Mouse (Mus musculus) liver, embryonic 16.5 days (tissue): ENCODE data around the gene Zfp131. TPM values are rescaled to one million over a fixed set of nuclear protein-coding genes. Genes with fewer than 3 reads are reported as not detected.
A peak's percentile ranks its signal among the peaks of the same experiment; 100 is the strongest.
"Not testable (repeated sequence)": the region's sequence is repeated elsewhere in the genome, so short reads cannot be mapped to it uniquely, and the experiment has no call there.

Experiments used
- ATAC-seq: fragments of 200-750 bp; cut with Nextera tagmentation; 2 replicates; pipeline ENCODE4 v1.8.0; 2017; ENCODE audit warnings: low read depth, mild to moderate bottlenecking, moderate number of reproducible peaks, moderate library complexity
- H3K27ac ChIP-seq: fragments of 300-500 bp; sonication (generic); 2 replicates; pipeline ENCODE4 v1.5.1; 2014; ENCODE audit warnings: mild to moderate bottlenecking, low read length
- H3K27me3 ChIP-seq: fragments of 300-500 bp; sonication (generic); 2 replicates; pipeline ENCODE4 v1.6.1; 2014; ENCODE audit warnings: low read depth, low read length, mixed read lengths; ENCODE audit not compliant: control insufficient read depth, insufficient read depth
- H3K36me3 ChIP-seq: fragments of 300-500 bp; sonication (generic); 2 replicates; pipeline ENCODE4 v1.6.1; 2014; ENCODE audit warnings: mild to moderate bottlenecking; ENCODE audit not compliant: control insufficient read depth, insufficient read depth
- H3K4me1 ChIP-seq: fragments of 300-500 bp; sonication (generic); 2 replicates; pipeline ENCODE4 v1.6.1; 2014; ENCODE audit warnings: low read depth, low read length, mixed read lengths; ENCODE audit not compliant: control insufficient read depth
- H3K4me2 ChIP-seq: fragments of 300-500 bp; sonication (generic); 2 replicates; pipeline ENCODE4 v1.6.1; 2014; ENCODE audit warnings: low read depth, low read length, mixed read lengths
- H3K4me3 ChIP-seq: fragments of 300-500 bp; sonication (generic); 2 replicates; pipeline ENCODE4 v1.5.1; 2014; ENCODE audit warnings: low read depth, mild to moderate bottlenecking, low read length
- H3K9ac ChIP-seq: fragments of 300-500 bp; sonication (generic); 2 replicates; pipeline ENCODE4 v1.6.1; 2014; ENCODE audit warnings: low read depth, low read length
- H3K9me3 ChIP-seq: fragments of 300-500 bp; sonication (generic); replicated peaks from 2 replicates; pipeline ENCODE4 v1.6.1; 2016; ENCODE audit warnings: low read length; ENCODE audit not compliant: control insufficient read depth
- WGBS: fragments of 180-500 bp; shearing (Covaris S2); extraction: QIAGEN DNeasy Blood & Tissue Kit; methylation state at CpG from one replicate; pipeline ENCODE4 v1.1.7; 2014; ENCODE audit not compliant: insufficient replicate concordance; 5-methylcytosine and 5-hydroxymethylcytosine counted together
- polyA plus RNA-seq: library from polyadenylated mRNA; unstranded; fragments of >200 nt; fragmentation: Nextera tagmentation; extraction: Ambion mirVana; gene quantifications from 2 replicates; pipeline ENCODE4 v1.2.1, GENCODE M21; 2015

Zfp131 gene
- 10.0 and 11.0 TPM in 2 replicates for polyA plus RNA-seq

GRCm38 (mm10) chr13:119790761-119791579, at the start of gene Zfp131:
Gene Zfp131 (minus strand): TSS chr13:119790889.
- Histone ChIP-seq H3K36me3 (peaks cover 4% of the 10 kb centered on the region; the same call in 1 of the 2 replicates), H3K9ac (peak within 1 kb of the TSS; percentile 92), H3K27ac (peak within 1 kb of the TSS; percentile 89), H3K4me2 (peak within 1 kb of the TSS; percentile 99), H3K4me1 (peaks cover 13% of the 10 kb centered on the region), H3K9me3 (no peaks in the 10 kb centered on the region), H3K27me3 (no peaks in the 10 kb centered on the region), H3K4me3 (peak within 1 kb of the TSS; percentile 92)
- WGBS, result 1% methylated on average over 68 of the region's 86 CpGs
- peak; percentile 97 for ATAC-seq

GRCm38 (mm10) chr13:119839982-119840381, 49.3 kb upstream of the Zfp131 start:
- H3K4me2 ChIP-seq, H3K4me1 ChIP-seq, ATAC-seq, H3K4me3 ChIP-seq, H3K36me3 ChIP-seq, H3K9me3 ChIP-seq, H3K27me3 ChIP-seq, H3K27ac ChIP-seq, H3K9ac ChIP-seq: not testable (repeated sequence)
- WGBS, result 21% methylated on average over 6 of the region's 6 CpGs

GRCm38 (mm10) chr13:119837719-119838337, 47.1 kb upstream of the Zfp131 start:
- not testable (repeated sequence) for H3K4me1 ChIP-seq, ATAC-seq, H3K27ac ChIP-seq, H3K4me2 ChIP-seq, H3K9ac ChIP-seq, H3K27me3 ChIP-seq, H3K36me3 ChIP-seq, H3K9me3 ChIP-seq, H3K4me3 ChIP-seq
- 6% methylated on average over 14 of the region's 23 CpGs for WGBS

GRCm38 (mm10) chr13:119836324-119836811, 45.7 kb upstream of the Zfp131 start:
- Histone ChIP-seq H3K4me2 (peak overlapping the region; percentile 30; the same call in 1 of the 2 replicates), H3K4me3 (0 out of 2 replicates have a peak overlapping the region, but pooled peaks have one; percentile 8)
- H3K9me3 ChIP-seq, H3K27me3 ChIP-seq, H3K4me1 ChIP-seq, H3K27ac ChIP-seq, H3K9ac ChIP-seq, H3K36me3 ChIP-seq: not testable (repeated sequence)
- WGBS, result 9% methylated on average over 20 of the region's 23 CpGs
- peak; percentile 45 for ATAC-seq

GRCm38 (mm10) chr13:119835320-119836056, 44.8 kb upstream of the Zfp131 start, which contains the start of gene D13Ertd608e:
Gene D13Ertd608e (plus strand): TSS chr13:119836006.
- H3K36me3 ChIP-seq, H3K27ac ChIP-seq, H3K9me3 ChIP-seq, H3K27me3 ChIP-seq, H3K4me1 ChIP-seq, H3K9ac ChIP-seq: not testable (repeated sequence)
- H3K4me2 ChIP-seq, result peak within 1 kb of the TSS; percentile 30; the same call in 1 of the 2 replicates
- ATAC-seq, result peak; percentile 21; the same call in 1 of the 2 replicates
- 0 out of 2 replicates have a peak within 1 kb of the TSS, but pooled peaks have one; percentile 8 for H3K4me3 ChIP-seq
- 9% methylated on average over 18 of the region's 25 CpGs for WGBS

GRCm38 (mm10) chr13:119830116-119830515, 39.4 kb upstream of the Zfp131 start, which contains the start of gene AF067063:
Gene AF067063 (minus strand): TSS chr13:119830216.
- not testable (repeated sequence) for H3K36me3 ChIP-seq, H3K9me3 ChIP-seq

GRCm38 (mm10) chr13:119817579-119818206, 27.0 kb upstream of the Zfp131 start:
- H3K4me2 ChIP-seq, result no peak overlapping the region

More at GRCm38 (mm10) chr13:119830116-119830515, 39.4 kb upstream of the Zfp131 start, which contains the start of gene AF067063:
- H3K27me3 ChIP-seq, H3K9ac ChIP-seq, H3K4me2 ChIP-seq, H3K27ac ChIP-seq, ATAC-seq, H3K4me3 ChIP-seq, H3K4me1 ChIP-seq: not testable (repeated sequence)

GRCm38 (mm10) chr13:119816798-119817197, 26.1 kb upstream of the Zfp131 start:
- no peaks in the 10 kb centered on the region for H3K27me3 ChIP-seq

More at GRCm38 (mm10) chr13:119817579-119818206, 27.0 kb upstream of the Zfp131 start:
- H3K27me3 ChIP-seq, result no peaks in the 10 kb centered on the region
- H3K4me3 ChIP-seq, result no peak overlapping the region
- WGBS, result 12% methylated on average over 2 of the region's 2 CpGs
- H3K4me1 ChIP-seq, result no peaks in the 10 kb centered on the region
- no peak for ATAC-seq
- H3K36me3 ChIP-seq, result no peaks in the 10 kb centered on the region
- no peak overlapping the region for H3K9ac ChIP-seq
- no peak overlapping the region for H3K27ac ChIP-seq
- no peaks in the 10 kb centered on the region for H3K9me3 ChIP-seq

More at GRCm38 (mm10) chr13:119816798-119817197, 26.1 kb upstream of the Zfp131 start:
- H3K4me2 ChIP-seq, result no peak overlapping the region
- no peaks in the 10 kb centered on the region for H3K9me3 ChIP-seq
- H3K27ac ChIP-seq, result no peak overlapping the region
- no peak overlapping the region for H3K9ac ChIP-seq
- H3K36me3 ChIP-seq, result no peaks in the 10 kb centered on the region
- H3K4me3 ChIP-seq, result no peak overlapping the region
- no peaks in the 10 kb centered on the region for H3K4me1 ChIP-seq
- no peak for ATAC-seq
- 45% methylated on average over 8 of the region's 8 CpGs for WGBS
